Mouse (Mus musculus) E14TG2a.4 (cell line): ENCODE measurements around the gene Slc17a4.

ENCODE experiments used
- CTCF ChIP-seq: conservative IDR thresholded peaks from 2 replicates; pipeline ENCODE4 v1.5.1; 2014; ENCODE audit warnings: low read length
- NANOG ChIP-seq: IDR thresholded peaks from 2 replicates; pipeline ENCODE4 v1.6.1; 2014; ENCODE audit warnings: borderline replicate concordance, low read length, mixed read lengths
- POU5F1 ChIP-seq: IDR thresholded peaks from 2 replicates; pipeline ENCODE4 v1.6.1; 2014; ENCODE audit warnings: low read length, borderline replicate concordance

- TF ChIP-seq CTCF, result no peak
- TF ChIP-seq POU5F1, result no peak
- TF ChIP-seq NANOG, result no peak
These were observed 34.9 kb upstream of the Slc17a4 start for GRCm38 (mm10) chr13:23949484-23950246.
